Mouse (Mus musculus) kidney, adult 10 weeks (tissue): ENCODE measurements around the gene Oas1h. TPM values are rescaled to one million over a fixed set of nuclear protein-coding genes. Genes with fewer than 3 reads are reported as not detected.

Experiments
- polyA plus RNA-seq: library from polyadenylated mRNA; stranded (reverse); fragments of 350-450 nt; fragmentation: Illumina TruSeq; extraction: RNeasy Lipid Tissue Mini Kit (QIAGEN cat#74804); gene quantifications from one replicate; pipeline ENCODE4 v1.2.3, GENCODE M21; 2014; ENCODE audit warnings: low read depth, low replicate concordance

Oas1h gene
- not detected for polyA plus RNA-seq

GRCm38 (mm10) chr5:120861121-120861520 is at the start of gene Oas1h:
Gene Oas1h, plus strand, starts transcription at chr5:120861421.

GRCm38 (mm10) chr5:120811951-120812819 is 49.0 kb upstream of the Oas1h start, which contains the start of gene Oas1c:
Gene Oas1c, minus strand, starts transcription at chr5:120812514.

GRCm38 (mm10) chr5:120847067-120847466 is 14.2 kb upstream of the Oas1h start, which contains the start of gene Oas1f:
Gene Oas1f, plus strand, starts transcription at chr5:120847367.

GRCm38 (mm10) chr5:120887413-120887812 is 26.2 kb downstream of the Oas1h start, which contains the start of gene Oas1g:
Gene Oas1g, minus strand, starts transcription at chr5:120887613.

GRCm38 (mm10) chr5:120906791-120907733 is 45.8 kb downstream of the Oas1h start, which contains the start of gene Oas1a:
Gene Oas1a, minus strand, starts transcription at chr5:120907521.

GRCm38 (mm10) chr5:120914204-120914603 is 53.0 kb downstream of the Oas1h start, which contains the start of gene Oas1d:
Gene Oas1d, plus strand, starts transcription at chr5:120914536.

Other genes with a start within 250 kb of the Oas1h start
- not detected for gene Rita1, start 248.8 kb upstream of the Oas1h start, polyA plus RNA-seq
- gene Ddx54, start 248.7 kb upstream of the Oas1h start, polyA plus RNA-seq, result 0.32 TPM
- not detected for gene Cfap73, start 227.2 kb upstream of the Oas1h start, polyA plus RNA-seq
- not detected for gene Rasal1, start 212.6 kb upstream of the Oas1h start, polyA plus RNA-seq
- gene Dtx1, start 149.5 kb upstream of the Oas1h start, polyA plus RNA-seq, result not detected
- gene Oas2, start 111.6 kb upstream of the Oas1h start, polyA plus RNA-seq, result 0.57 TPM
- gene Oas3, start 83.8 kb upstream of the Oas1h start, polyA plus RNA-seq, result not detected
- gene Oas1e, start 65.9 kb upstream of the Oas1h start, polyA plus RNA-seq, result not detected
- gene Oas1c, start 48.9 kb upstream of the Oas1h start, polyA plus RNA-seq, result 0.73 TPM
- not detected for gene Oas1f, start 14.1 kb upstream of the Oas1h start, polyA plus RNA-seq
- gene Oas1g, start 26.2 kb downstream of the Oas1h start, polyA plus RNA-seq, result not detected
- 0.28 TPM for gene Oas1a, start 46.1 kb downstream of the Oas1h start, polyA plus RNA-seq
- gene Oas1d, start 53.1 kb downstream of the Oas1h start, polyA plus RNA-seq, result not detected
- gene Rph3a, start 148.7 kb downstream of the Oas1h start, polyA plus RNA-seq, result 0.49 TPM